Mouse (Mus musculus): ENCODE data around the gene 4930595D18Rik. TPM values are rescaled to one million over a fixed set of nuclear protein-coding genes. Genes with fewer than 3 reads are reported as not detected.

Gene 4930595D18Rik
- polyA plus RNA-seq, 1 experiment = not detected

DNA sequence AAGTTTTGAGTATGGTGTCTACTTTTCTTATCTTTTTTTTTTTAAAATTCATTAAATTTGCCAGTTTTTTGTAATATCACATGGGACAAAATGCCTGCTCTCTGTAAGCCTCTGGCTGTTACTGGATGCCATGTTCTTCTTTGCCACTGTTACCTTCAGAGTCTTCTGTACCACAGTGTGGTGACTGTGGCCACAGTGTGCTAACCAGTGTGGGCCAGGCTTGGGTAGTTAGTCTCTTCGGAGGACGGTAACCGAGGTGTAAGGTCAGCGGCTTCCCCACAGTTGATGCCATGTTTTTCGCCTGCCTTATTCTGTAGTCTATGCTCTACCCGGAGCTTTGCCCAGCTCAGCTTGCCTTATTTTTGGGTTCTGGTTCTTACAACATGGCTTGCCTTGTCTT lies 1.9 kb downstream of the 4930595D18Rik start:
- TF ChIP-seq POLR2A (IDR thresholded peaks at IDR 0.05; ENCODE audit: insufficient read depth, low read length) (no peak), EP300 (IDR thresholded peaks at IDR 0.05; ENCODE audit: insufficient read depth, low read depth, low read length) (no peak), CTCF (IDR thresholded peaks at IDR 0.05; ENCODE audit: low read depth, low read length) (no peak)
- Histone ChIP-seq H3K4me3 (ENCODE audit: low read depth, low read length) (no peak overlapping the region), H3K36me3 (ENCODE audit: control insufficient read depth, insufficient read depth, low read length, poor library complexity, severe bottlenecking) (no peaks in the 10 kb centered on the region), H3K9ac (ENCODE audit: low read depth, poor library complexity, severe bottlenecking) (no peak overlapping the region), H3K4me1 (ENCODE audit: control insufficient read depth, insufficient read depth, low read length) (no peaks in the 10 kb centered on the region), H3K27me3 (ENCODE audit: control insufficient read depth, insufficient read depth, low read length, poor library complexity, severe bottlenecking) (no peaks in the 10 kb centered on the region), H3K27ac (ENCODE audit: insufficient read depth, low read length) (no peak overlapping the region), H3K9me3 (replicated peaks; ENCODE audit: control insufficient read depth, insufficient read depth, low read length, poor library complexity, severe bottlenecking) (no peaks in the 10 kb centered on the region)

DNA sequence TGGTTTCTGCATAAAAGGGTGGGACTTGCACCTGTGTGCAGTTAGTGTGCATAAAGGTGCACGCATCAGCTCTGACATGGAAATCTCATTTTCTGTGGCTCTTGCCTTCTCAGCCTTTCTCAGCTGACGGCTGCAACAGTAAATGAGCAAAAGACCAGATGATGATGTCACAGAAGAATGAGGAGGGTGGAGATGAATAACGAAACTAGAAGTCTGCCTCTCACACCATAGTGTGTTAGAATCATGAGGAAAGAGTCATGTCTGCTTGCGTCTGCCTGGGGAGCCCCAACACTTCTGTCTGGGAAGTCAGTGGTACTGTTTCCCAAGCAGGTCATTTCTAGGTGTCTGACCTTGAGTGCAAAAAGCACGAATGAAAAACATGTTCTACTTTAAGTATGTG lies 2.4 kb downstream of the 4930595D18Rik start:
- Histone ChIP-seq H3K27ac (ENCODE audit: insufficient read depth, low read length) (no peak overlapping the region), H3K9ac (ENCODE audit: low read depth, poor library complexity, severe bottlenecking) (no peak overlapping the region), H3K4me3 (ENCODE audit: low read depth, low read length) (no peak overlapping the region), H3K4me1 (ENCODE audit: control insufficient read depth, insufficient read depth, low read length) (no peaks in the 10 kb centered on the region), H3K36me3 (ENCODE audit: control insufficient read depth, insufficient read depth, low read length, poor library complexity, severe bottlenecking) (no peaks in the 10 kb centered on the region), H3K27me3 (ENCODE audit: control insufficient read depth, insufficient read depth, low read length, poor library complexity, severe bottlenecking) (no peaks in the 10 kb centered on the region), H3K9me3 (replicated peaks; ENCODE audit: control insufficient read depth, insufficient read depth, low read length, poor library complexity, severe bottlenecking) (no peaks in the 10 kb centered on the region)
- TF ChIP-seq CTCF (IDR thresholded peaks at IDR 0.05; ENCODE audit: low read depth, low read length) = no peak
- TF ChIP-seq POLR2A (IDR thresholded peaks at IDR 0.05; ENCODE audit: insufficient read depth, low read length) = no peak
- no peak for TF ChIP-seq EP300 (IDR thresholded peaks at IDR 0.05; ENCODE audit: insufficient read depth, low read depth, low read length)

DNA sequence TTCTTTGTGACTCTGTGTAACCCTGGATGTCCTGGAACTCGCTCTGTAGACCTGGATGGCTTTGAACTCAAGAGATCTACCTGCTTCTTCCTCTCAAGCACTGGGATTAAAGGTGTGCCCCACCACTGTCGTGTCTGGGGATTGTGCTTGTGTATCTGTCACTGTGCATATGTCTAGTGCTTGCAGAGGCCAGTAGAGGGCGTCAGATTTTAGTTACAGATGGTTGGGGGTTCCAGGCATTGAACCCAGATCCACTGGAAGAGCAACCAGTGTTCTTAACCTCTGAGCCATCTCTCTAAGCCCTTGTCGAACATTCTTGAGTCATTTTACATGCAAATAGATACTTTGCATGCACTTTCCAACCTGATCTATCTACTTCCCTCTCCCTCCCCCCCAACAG lies 5.5 kb downstream of the 4930595D18Rik start:
- Histone ChIP-seq H3K4me3 (ENCODE audit: low read depth, low read length) (no peak overlapping the region), H3K36me3 (ENCODE audit: control insufficient read depth, insufficient read depth, low read length, poor library complexity, severe bottlenecking) (no peaks in the 10 kb centered on the region), H3K27ac (ENCODE audit: insufficient read depth, low read length) (no peak overlapping the region), H3K27me3 (ENCODE audit: control insufficient read depth, insufficient read depth, low read length, poor library complexity, severe bottlenecking) (no peaks in the 10 kb centered on the region), H3K9me3 (replicated peaks; ENCODE audit: control insufficient read depth, insufficient read depth, low read length, poor library complexity, severe bottlenecking) (no peaks in the 10 kb centered on the region), H3K9ac (ENCODE audit: low read depth, poor library complexity, severe bottlenecking) (no peak overlapping the region), H3K4me1 (ENCODE audit: control insufficient read depth, insufficient read depth, low read length) (no peaks in the 10 kb centered on the region)
- TF ChIP-seq CTCF (IDR thresholded peaks at IDR 0.05; ENCODE audit: low read depth, low read length) (no peak), EP300 (IDR thresholded peaks at IDR 0.05; ENCODE audit: insufficient read depth, low read depth, low read length) (no peak), POLR2A (IDR thresholded peaks at IDR 0.05; ENCODE audit: insufficient read depth, low read length) (no peak)

DNA sequence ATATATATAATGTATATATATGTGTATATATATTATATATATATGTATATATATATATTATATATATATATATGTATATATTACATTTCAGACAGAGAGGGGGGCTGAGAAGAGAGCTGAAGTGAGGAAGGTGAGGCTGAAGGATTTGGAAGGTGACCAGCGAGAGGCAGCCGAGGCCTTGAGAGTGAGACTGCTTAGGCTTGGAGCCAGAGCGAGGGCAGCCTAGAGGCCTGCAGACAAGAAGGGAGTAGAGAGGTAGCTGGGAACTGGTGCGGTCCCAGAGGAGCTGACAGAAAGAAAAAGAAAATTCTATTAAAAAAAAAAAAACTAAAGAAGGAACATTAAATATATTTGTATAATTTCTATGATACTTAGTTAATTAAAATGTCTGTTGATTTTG lies 15.4 kb downstream of the 4930595D18Rik start:
- TF ChIP-seq POLR2A (IDR thresholded peaks at IDR 0.05; ENCODE audit: insufficient read depth, low read length) = no peak
- TF ChIP-seq EP300 (IDR thresholded peaks at IDR 0.05; ENCODE audit: insufficient read depth, low read depth, low read length) = no peak
- no peak for TF ChIP-seq CTCF (IDR thresholded peaks at IDR 0.05; ENCODE audit: low read depth, low read length)
- Histone ChIP-seq H3K9me3 (replicated peaks; ENCODE audit: control insufficient read depth, insufficient read depth, low read length, poor library complexity, severe bottlenecking) (no peaks in the 10 kb centered on the region), H3K36me3 (ENCODE audit: control insufficient read depth, insufficient read depth, low read length, poor library complexity, severe bottlenecking) (no peaks in the 10 kb centered on the region), H3K27ac (ENCODE audit: insufficient read depth, low read length) (no peak overlapping the region), H3K27me3 (ENCODE audit: control insufficient read depth, insufficient read depth, low read length, poor library complexity, severe bottlenecking) (no peaks in the 10 kb centered on the region), H3K9ac (ENCODE audit: low read depth, poor library complexity, severe bottlenecking) (no peak overlapping the region), H3K4me1 (ENCODE audit: control insufficient read depth, insufficient read depth, low read length) (no peaks in the 10 kb centered on the region), H3K4me3 (ENCODE audit: low read depth, low read length) (no peak overlapping the region)

DNA sequence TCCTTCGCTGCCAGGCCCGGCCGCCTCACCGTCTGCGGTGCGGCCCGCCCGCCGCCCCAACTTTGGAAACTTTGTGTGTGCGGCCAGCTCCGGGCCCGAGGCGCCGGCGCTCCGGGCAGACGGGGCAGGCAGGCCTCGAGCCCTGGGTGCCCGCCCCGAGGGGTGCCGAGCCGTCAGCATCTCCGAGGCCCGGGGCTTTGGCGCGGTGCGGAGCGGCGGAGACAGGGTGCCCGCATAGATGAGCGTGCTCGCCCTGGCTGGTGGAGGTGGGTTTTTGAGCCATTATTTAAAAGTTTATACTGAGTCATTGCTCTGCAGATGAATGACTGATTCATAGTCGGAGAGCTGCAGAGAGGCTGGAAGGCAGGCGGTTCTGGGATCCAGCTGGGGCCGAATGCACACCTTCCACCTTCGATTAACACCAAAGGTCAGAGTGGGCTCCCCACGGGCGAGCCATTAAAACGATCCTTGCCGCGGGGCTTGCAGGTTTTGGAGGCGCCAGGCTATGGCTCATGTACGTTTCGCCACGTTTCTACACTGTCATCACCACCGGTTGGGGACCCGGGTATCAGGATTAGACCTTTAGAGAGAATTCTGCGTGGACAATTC lies 17.5 kb downstream of the 4930595D18Rik start:
- Histone ChIP-seq H3K4me3 (ENCODE audit: low read depth, low read length) (peak overlapping the region; percentile 95), H3K27me3 (ENCODE audit: control insufficient read depth, insufficient read depth, low read length, poor library complexity, severe bottlenecking) (no peaks in the 10 kb centered on the region), H3K27ac (ENCODE audit: insufficient read depth, low read length) (no peak overlapping the region), H3K36me3 (ENCODE audit: control insufficient read depth, insufficient read depth, low read length, poor library complexity, severe bottlenecking) (no peaks in the 10 kb centered on the region), H3K9me3 (replicated peaks; ENCODE audit: control insufficient read depth, insufficient read depth, low read length, poor library complexity, severe bottlenecking) (no peaks in the 10 kb centered on the region), H3K4me1 (ENCODE audit: control insufficient read depth, insufficient read depth, low read length) (no peaks in the 10 kb centered on the region), H3K9ac (ENCODE audit: low read depth, poor library complexity, severe bottlenecking) (peak overlapping the region; percentile 96)
- TF ChIP-seq CTCF (IDR thresholded peaks at IDR 0.05; ENCODE audit: low read depth, low read length) (no peak), EP300 (IDR thresholded peaks at IDR 0.05; ENCODE audit: insufficient read depth, low read depth, low read length) (no peak), POLR2A (IDR thresholded peaks at IDR 0.05; ENCODE audit: insufficient read depth, low read length) (no peak)

DNA sequence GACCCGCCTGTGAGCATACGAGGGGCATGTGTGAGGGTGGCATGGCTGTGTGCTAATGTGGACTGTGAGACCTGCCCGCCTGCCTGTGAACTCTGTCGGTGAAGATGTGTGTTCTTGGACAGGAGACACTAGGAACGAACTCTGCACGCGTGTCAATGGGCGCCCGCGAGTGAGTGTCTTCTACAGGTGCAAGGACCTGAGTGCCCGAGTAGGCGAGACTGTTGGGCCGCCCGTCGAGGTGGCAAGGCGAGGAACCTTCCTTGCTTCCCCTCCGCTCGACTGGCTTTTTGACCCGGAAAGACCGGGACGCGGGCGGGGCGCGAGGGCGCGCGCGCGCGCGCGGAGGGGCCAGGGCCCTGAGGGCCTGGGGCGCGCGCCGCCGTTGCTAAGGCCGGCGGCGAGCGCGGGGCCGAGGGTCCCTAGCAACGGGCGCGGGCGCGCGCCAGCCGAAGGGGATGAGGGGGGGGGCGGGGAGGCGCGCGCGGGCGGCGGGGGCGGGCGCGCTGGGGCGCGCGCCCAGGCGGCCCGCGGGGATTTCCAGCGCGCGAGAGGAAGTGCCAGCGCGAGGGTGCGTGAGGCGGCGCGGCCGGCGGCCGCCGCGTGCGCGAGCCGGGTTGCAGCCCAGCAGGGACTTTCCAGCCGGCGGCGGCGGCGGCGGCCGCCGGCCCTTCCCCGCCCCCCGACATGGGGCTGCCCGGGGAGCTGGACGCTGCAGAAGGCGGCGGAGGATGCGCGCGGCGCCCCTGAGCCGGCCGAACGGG lies 18.3 kb downstream of the 4930595D18Rik start, which contains the start of gene Traf3:
Gene Traf3, plus strand, starts transcription at position 540 of the 761 bp plus-strand sequence.
- H3K9ac ChIP-seq (ENCODE audit: low read depth, poor library complexity, severe bottlenecking) = peak within 1 kb of the TSS; percentile 96
- H3K36me3 ChIP-seq (ENCODE audit: control insufficient read depth, insufficient read depth, low read length, poor library complexity, severe bottlenecking) = no peaks in the 10 kb centered on the region
- H3K4me1 ChIP-seq (ENCODE audit: control insufficient read depth, insufficient read depth, low read length) = no peaks in the 10 kb centered on the region
- no peaks in the 10 kb centered on the region for H3K27me3 ChIP-seq (ENCODE audit: control insufficient read depth, insufficient read depth, low read length, poor library complexity, severe bottlenecking)
- no peaks in the 10 kb centered on the region for H3K9me3 ChIP-seq (replicated peaks; ENCODE audit: control insufficient read depth, insufficient read depth, low read length, poor library complexity, severe bottlenecking)
- H3K4me3 ChIP-seq (ENCODE audit: low read depth, low read length) = peak within 1 kb of the TSS; percentile 95
- TF ChIP-seq POLR2A (IDR thresholded peaks at IDR 0.05; ENCODE audit: insufficient read depth, low read length) = no peak
- no peak for TF ChIP-seq CTCF (IDR thresholded peaks at IDR 0.05; ENCODE audit: low read depth, low read length)
- no peak for TF ChIP-seq EP300 (IDR thresholded peaks at IDR 0.05; ENCODE audit: insufficient read depth, low read depth, low read length)
- H3K27ac ChIP-seq (ENCODE audit: insufficient read depth, low read length) = no peak within 1 kb of the TSS
